Mouse (Mus musculus): Measurements from ENCODE around the gene Fibcd1. TPM values are rescaled to one million over a fixed set of nuclear protein-coding genes. Genes with fewer than 3 reads are reported as not detected.

Gene Fibcd1
- total RNA-seq, 2 experiments from 2014 or later, result 0.05 TPM; not detected in 1

- intact Hi-C loops (cut with DNase I), result no loop called here
Observed at GRCm38 (mm10) chr2:31862919-31863318, 17.1 kb upstream of the Fibcd1 start.

GRCm38 (mm10) chr2:31858500-31858899, 12.7 kb upstream of the Fibcd1 start:
- intact Hi-C loops (cut with DNase I), result no loop called here

More at GRCm38 (mm10) chr2:31862919-31863318, 17.1 kb upstream of the Fibcd1 start:
- no peak for DNase-seq

GRCm38 (mm10) chr2:31857180-31857579, 11.4 kb upstream of the Fibcd1 start:
- intact Hi-C loops (cut with DNase I), result no loop called here
- DNase-seq, result peak in 1 of 2 experiments; percentile 28

More at GRCm38 (mm10) chr2:31858500-31858899, 12.7 kb upstream of the Fibcd1 start:
- no peak for DNase-seq

GRCm38 (mm10) chr2:31855991-31856390, 10.2 kb upstream of the Fibcd1 start:
- DNase-seq, result no peak
- intact Hi-C loops (cut with DNase I), result no loop called here

- no peak for DNase-seq
- intact Hi-C loops (cut with DNase I), result no loop called here
Observed at GRCm38 (mm10) chr2:31850141-31850540, 4.3 kb upstream of the Fibcd1 start.

GRCm38 (mm10) chr2:31847908-31848307, 2.1 kb upstream of the Fibcd1 start:
- intact Hi-C loops (cut with DNase I), result loop anchor here (5.0 kb wide), 1 partner anchor 61 kb away; no protein-coding TSS in a partner anchor
- DNase-seq, result peak in 1 of 2 experiments; percentile 27

- intact Hi-C loops (cut with DNase I), result loop anchor here (5.0 kb wide), 1 partner anchor 60 kb away; no protein-coding TSS in a partner anchor
- DNase-seq, result no peak
Observed at GRCm38 (mm10) chr2:31846692-31847660, 1.2 kb upstream of the Fibcd1 start.

- no peak for DNase-seq
- intact Hi-C loops (cut with DNase I), result loop anchor here (5.0 kb wide), 1 partner anchor 58 kb away; no protein-coding TSS in a partner anchor
Observed at GRCm38 (mm10) chr2:31845512-31845895, 301 bp downstream of the Fibcd1 start.

- intact Hi-C loops (cut with DNase I), result loop anchor here (5.0 kb wide), 1 partner anchor 57 kb away; no protein-coding TSS in a partner anchor
- no peak for DNase-seq
Observed at GRCm38 (mm10) chr2:31844729-31845136, 1.1 kb downstream of the Fibcd1 start.

- DNase-seq, result no peak
- intact Hi-C loops (cut with DNase I), result no loop called here
Observed at GRCm38 (mm10) chr2:31838868-31839267, 6.9 kb downstream of the Fibcd1 start.

GRCm38 (mm10) chr2:31836985-31837384, 8.8 kb downstream of the Fibcd1 start:
- no peak for DNase-seq
- intact Hi-C loops (cut with DNase I), result no loop called here

- no peak for DNase-seq
- intact Hi-C loops (cut with DNase I), result no loop called here
Observed at GRCm38 (mm10) chr2:31836091-31836490, 9.7 kb downstream of the Fibcd1 start.

- no peak for DNase-seq
- intact Hi-C loops (cut with DNase I), result no loop called here
Observed at GRCm38 (mm10) chr2:31828311-31828825, 17.4 kb downstream of the Fibcd1 start.

GRCm38 (mm10) chr2:31827877-31828276, 17.9 kb downstream of the Fibcd1 start:
- intact Hi-C loops (cut with DNase I), result no loop called here
- no peak for DNase-seq

- intact Hi-C loops (cut with DNase I), result no loop called here
- DNase-seq, result no peak
Observed at GRCm38 (mm10) chr2:31826094-31827085, 19.4 kb downstream of the Fibcd1 start.

GRCm38 (mm10) chr2:31825469-31825911, 20.3 kb downstream of the Fibcd1 start:
- intact Hi-C loops (cut with DNase I), result no loop called here
- no peak for DNase-seq

GRCm38 (mm10) chr2:31823933-31824730, 21.7 kb downstream of the Fibcd1 start:
- DNase-seq, result peak in 1 of 2 experiments; percentile 47
- intact Hi-C loops (cut with DNase I), result no loop called here

- peak in 1 of 2 experiments; percentile 25 for DNase-seq
- intact Hi-C loops (cut with DNase I), result no loop called here
Observed at GRCm38 (mm10) chr2:31822524-31823371, 23.1 kb downstream of the Fibcd1 start.

Measured in heart, postnatal 14 days (tissue).